Mouse (Mus musculus) C2C12 (cell line): ENCODE data around the gene Desi1. TPM values are rescaled to one million over a fixed set of nuclear protein-coding genes. Genes with fewer than 3 reads are reported as not detected.

Source experiments
- H3K27me3 ChIP-seq: one replicate; pipeline ENCODE4 v1.6.1; 2011; ENCODE audit not compliant: control insufficient read depth, insufficient read depth, insufficient read length
- H3K36me3 ChIP-seq: one replicate; pipeline ENCODE4 v1.6.1; 2011; ENCODE audit not compliant: control insufficient read depth, insufficient read depth
- H3K4me3 ChIP-seq: one replicate; pipeline ENCODE4 v1.5.1; 2011; ENCODE audit warnings: mild to moderate bottlenecking, control low read depth; ENCODE audit not compliant: poor library complexity, insufficient read depth, severe bottlenecking
- H3K79me2 ChIP-seq: one replicate; pipeline ENCODE4 v1.6.1; 2011; ENCODE audit not compliant: control insufficient read depth, insufficient read depth
- H3K79me3 ChIP-seq: one replicate; pipeline ENCODE4 v1.6.1; 2011; ENCODE audit warnings: low read depth, control low read depth
- H3ac ChIP-seq: one replicate; pipeline ENCODE3; 2011; ENCODE audit warnings: low read depth; ENCODE audit not compliant: control insufficient read depth, insufficient read length
- CEBPB ChIP-seq: IDR thresholded peaks from one replicate; pipeline ENCODE4 v1.6.1; 2011; ENCODE audit warnings: low read depth, mild to moderate bottlenecking, control low read depth, moderate library complexity
- CTCF ChIP-seq: IDR thresholded peaks from one replicate; pipeline ENCODE4 v1.5.1; 2011; ENCODE audit not compliant: control insufficient read depth, insufficient read depth, insufficient read length
- FOSL1 ChIP-seq: IDR thresholded peaks from one replicate; pipeline ENCODE4 v1.8.0; 2011; ENCODE audit warnings: mild to moderate bottlenecking, low read length; ENCODE audit not compliant: poor library complexity, insufficient read depth, severe bottlenecking
- MAX ChIP-seq: IDR thresholded peaks from one replicate; pipeline ENCODE4 v1.6.1; 2011; ENCODE audit warnings: mild to moderate bottlenecking, control low read depth
- MYOD1 ChIP-seq: IDR thresholded peaks from one replicate; pipeline ENCODE4 v1.6.1; 2011; ENCODE audit warnings: low read depth; ENCODE audit not compliant: control insufficient read depth, insufficient read length
- MYOG ChIP-seq: IDR thresholded peaks from one replicate; pipeline ENCODE4 v1.6.1; 2011; ENCODE audit not compliant: control insufficient read depth, insufficient read length; ENCODE audit errors: extremely low read depth
- USF1 ChIP-seq: IDR thresholded peaks from one replicate; pipeline ENCODE4 v1.6.1; 2011; ENCODE audit warnings: low read depth, mild to moderate bottlenecking, control low read depth, moderate library complexity
- long read RNA-seq, 2 experiments: library from polyadenylated mRNA; unstranded; transcript quantifications; one replicate each; pipeline ENCODE4 v2.0.0; 2019 to 2020
- polyA plus RNA-seq: library from polyadenylated mRNA; unstranded; fragments of >200 nt; fragmentation: generic; extraction: Trizol; gene quantifications from one replicate; pipeline ENCODE4 v1.2.1, GENCODE M21; 2012; ENCODE audit warnings: missing spikeins

Gene Desi1
- polyA plus RNA-seq: 56.6 TPM
- long read RNA-seq, experiment 1, transcript Desi1-206 (6 exons, 2,934 nt): major isoform, 36 of 56 reads
- long read RNA-seq, experiment 1, partial matches to known transcripts: 0 of 56 reads
- long read RNA-seq, experiment 1, other reads (novel, unspliced or antisense): 19 of 56 reads
- long read RNA-seq, experiment 2, transcript Desi1-205 (5 exons, 2,854 nt): minor isoform, 38 of 483 reads
- long read RNA-seq, experiment 2, transcript Desi1-206 (6 exons, 2,934 nt): major isoform, 377 of 483 reads
- long read RNA-seq, experiment 2, partial matches to known transcripts: 7 of 483 reads
- long read RNA-seq, experiment 2, other reads (novel, unspliced or antisense): 61 of 483 reads

DNA sequence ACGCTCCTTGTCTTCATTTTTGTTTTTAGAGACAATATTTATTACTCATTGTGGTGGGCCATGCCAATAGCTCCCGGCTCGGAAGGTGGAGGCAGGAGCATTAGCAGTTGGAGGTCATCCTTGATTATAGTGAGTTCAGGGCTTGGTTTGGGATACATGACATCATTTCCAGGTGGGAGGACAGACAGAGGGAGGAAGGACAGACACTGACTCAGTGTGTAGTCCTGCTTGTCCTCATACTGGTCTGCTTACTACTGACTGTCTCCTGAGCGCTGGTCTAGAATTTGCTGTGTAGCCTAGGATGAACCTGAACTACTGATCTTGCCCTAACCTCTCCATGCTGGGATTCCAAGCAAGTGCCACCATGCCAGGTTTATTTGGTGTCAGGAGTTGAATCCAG is at the start of gene Desi1:
Gene Desi1 (minus strand): TSS at position 101 of the 400 bp plus-strand sequence.
- Histone ChIP-seq H3K27me3 (no peaks in the 10 kb centered on the region), H3ac (no peak within 1 kb of the TSS), H3K4me3 (no peak within 1 kb of the TSS), H3K36me3 (peaks cover 88% of the 10 kb centered on the region), H3K79me3 (no peaks in the 10 kb centered on the region), H3K79me2 (no peaks in the 10 kb centered on the region)
- no peak for TF ChIP-seq CEBPB

DNA sequence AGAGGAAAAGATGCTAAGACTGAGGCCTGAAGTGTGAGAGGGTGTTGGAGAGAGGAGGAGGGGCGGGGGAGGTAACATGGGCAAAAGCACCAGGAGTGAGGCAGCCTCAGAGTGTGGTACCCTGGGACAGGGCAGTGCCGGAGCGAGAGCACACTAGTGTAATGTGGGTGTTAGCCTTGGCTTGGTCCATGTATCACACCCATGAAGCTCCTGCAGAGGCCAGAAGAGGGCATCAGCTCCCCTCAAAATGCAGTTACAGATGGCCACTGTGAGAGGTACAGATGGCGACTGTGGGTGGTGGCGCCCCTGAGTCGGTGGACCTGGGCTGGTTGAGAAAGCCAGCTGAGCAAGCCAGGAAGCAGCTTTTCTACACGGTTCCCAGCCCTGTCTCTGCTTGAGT is 47.5 kb upstream of the Desi1 start:
- peaks cover 64% of the 10 kb centered on the region for H3K27me3 ChIP-seq

DNA sequence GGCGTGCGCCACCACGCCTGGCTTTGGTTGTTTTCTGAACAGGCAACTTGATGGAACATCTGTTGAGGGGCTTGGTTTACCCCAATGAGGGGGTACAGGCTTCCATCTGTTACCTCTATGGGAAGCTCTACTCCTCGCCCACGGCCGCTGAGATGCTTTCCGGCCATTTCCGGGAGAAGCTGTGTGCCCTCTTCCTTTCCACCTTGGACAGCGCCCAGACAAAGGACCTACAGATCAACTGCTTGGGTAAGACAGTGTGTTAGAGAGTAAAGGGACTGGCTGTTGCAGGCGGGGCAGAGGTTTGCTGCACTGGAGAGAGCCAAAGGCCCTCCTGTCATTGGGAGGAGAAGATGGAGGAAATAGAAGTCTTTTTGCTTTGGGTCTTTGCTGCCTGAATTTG is 46.2 kb upstream of the Desi1 start:
- Histone ChIP-seq H3K4me3 (no peak overlapping the region), H3K79me2 (no peaks in the 10 kb centered on the region), H3K27me3 (peaks cover 60% of the 10 kb centered on the region), H3K79me3 (no peaks in the 10 kb centered on the region), H3K36me3 (no peaks in the 10 kb centered on the region), H3ac (no peak overlapping the region)
- TF ChIP-seq MYOD1: no peak
- no peak for TF ChIP-seq FOSL1
- no peak for TF ChIP-seq CEBPB
- TF ChIP-seq USF1: no peak
- TF ChIP-seq MYOG: no peak
- no peak for TF ChIP-seq CTCF
- no peak for TF ChIP-seq MAX

More for the DNA sequence above, 47.5 kb upstream of the Desi1 start:
- TF ChIP-seq MAX (no peak), CEBPB (no peak), MYOG (no peak), MYOD1 (no peak)
- Histone ChIP-seq H3K36me3 (no peaks in the 10 kb centered on the region), H3K4me3 (no peak overlapping the region), H3K79me3 (no peaks in the 10 kb centered on the region), H3ac (no peak overlapping the region), H3K79me2 (no peaks in the 10 kb centered on the region)

DNA sequence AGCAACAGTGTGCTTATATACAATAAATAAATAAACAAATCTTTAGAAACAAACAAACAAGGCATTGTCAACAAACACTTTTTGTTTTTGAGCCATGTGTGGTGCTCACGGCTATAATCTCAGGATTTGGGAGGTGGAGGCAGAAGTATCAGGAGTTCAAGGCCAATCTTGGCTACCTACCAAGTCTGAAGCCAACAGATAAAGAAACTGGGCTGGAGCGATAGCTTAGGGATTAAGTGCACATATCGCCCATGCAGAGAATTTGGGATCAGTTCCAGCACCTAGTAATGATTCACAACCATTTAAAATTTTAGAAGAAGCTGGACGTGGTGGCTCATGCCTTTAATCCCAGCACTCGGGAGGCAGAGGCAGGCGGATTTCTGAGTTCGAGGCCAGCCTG is 39.8 kb upstream of the Desi1 start:
- no peaks in the 10 kb centered on the region for H3K36me3 ChIP-seq
- H3K79me3 ChIP-seq: no peaks in the 10 kb centered on the region
- peaks cover 50% of the 10 kb centered on the region for H3K27me3 ChIP-seq
- H3K79me2 ChIP-seq: no peaks in the 10 kb centered on the region
- H3ac ChIP-seq: no peak overlapping the region
- no peak overlapping the region for H3K4me3 ChIP-seq
- TF ChIP-seq MAX: no peak
- no peak for TF ChIP-seq FOSL1
- TF ChIP-seq CEBPB: no peak
- TF ChIP-seq MYOD1: no peak
- no peak for TF ChIP-seq MYOG
- no peak for TF ChIP-seq CTCF
- no peak for TF ChIP-seq USF1

DNA sequence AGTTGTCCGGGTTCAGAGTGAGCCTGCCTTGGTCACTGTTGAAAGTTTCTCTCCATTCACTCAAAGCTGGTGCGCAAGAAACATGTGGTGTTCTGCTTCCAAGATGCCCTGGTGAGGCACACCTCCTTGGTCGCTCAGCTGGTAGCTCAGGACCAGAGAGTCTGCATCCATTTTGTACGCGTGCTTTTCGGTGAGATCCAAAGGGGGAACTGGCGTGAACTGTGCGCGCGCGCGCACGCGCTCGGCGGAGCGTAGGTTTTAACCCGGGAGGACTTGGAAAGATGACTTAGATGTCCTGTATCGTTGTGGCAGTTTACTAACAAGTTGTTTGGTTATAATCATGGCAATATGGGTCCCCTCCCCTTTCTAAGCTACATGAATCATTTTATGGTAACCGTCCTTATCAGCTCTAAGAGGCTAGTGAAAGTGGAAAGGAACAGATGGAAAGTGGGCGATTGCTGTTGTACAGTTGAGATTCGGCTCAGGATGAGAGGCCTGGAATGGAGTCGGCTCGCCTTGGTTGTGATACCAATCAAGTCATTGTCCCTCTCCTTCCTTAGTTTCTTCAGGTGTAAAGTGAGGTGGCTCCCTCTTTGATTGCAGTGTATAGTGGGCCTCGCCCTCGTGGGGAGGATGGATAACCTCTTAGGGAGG is 38.3 kb upstream of the Desi1 start:
- TF ChIP-seq MAX: no peak
- no peak for TF ChIP-seq FOSL1
- no peak for TF ChIP-seq CTCF
- no peak for TF ChIP-seq CEBPB
- no peak for TF ChIP-seq MYOD1
- Histone ChIP-seq H3K79me3 (no peaks in the 10 kb centered on the region), H3ac (no peak overlapping the region), H3K36me3 (no peaks in the 10 kb centered on the region), H3K4me3 (no peak overlapping the region), H3K27me3 (peaks cover 40% of the 10 kb centered on the region), H3K79me2 (no peaks in the 10 kb centered on the region)

DNA sequence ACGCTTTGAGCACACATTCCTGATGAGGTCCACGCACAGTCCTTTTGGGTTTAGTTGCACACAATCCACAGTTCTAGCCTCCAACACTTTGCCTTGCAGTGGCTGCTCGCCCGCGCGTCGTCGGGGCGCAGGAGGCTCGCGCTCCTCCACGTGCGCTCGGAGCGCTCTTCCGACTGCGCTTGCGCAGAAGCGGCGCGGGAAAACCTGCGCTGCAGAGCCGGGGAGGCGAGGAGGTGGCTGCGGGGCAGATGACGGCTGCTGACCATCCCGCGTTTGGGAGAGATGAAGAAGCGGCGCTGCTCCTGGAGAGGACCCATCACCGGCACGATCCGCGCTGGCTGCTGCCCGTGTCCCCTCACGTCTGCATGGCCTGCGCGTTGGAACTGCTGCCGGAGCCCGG is 36.2 kb upstream of the Desi1 start, which contains the start of gene Mei1:
Gene Mei1 (plus strand): TSS at position 99 of the 400 bp plus-strand sequence.
- H3K27me3 ChIP-seq: peaks cover 42% of the 10 kb centered on the region
- H3K79me2 ChIP-seq: no peaks in the 10 kb centered on the region
- H3ac ChIP-seq: no peak within 1 kb of the TSS
- H3K4me3 ChIP-seq: no peak within 1 kb of the TSS
- H3K36me3 ChIP-seq: no peaks in the 10 kb centered on the region
- no peaks in the 10 kb centered on the region for H3K79me3 ChIP-seq
- TF ChIP-seq CEBPB (no peak), FOSL1 (no peak), CTCF (no peak), MYOD1 (no peak), MAX (no peak), MYOG (no peak), USF1 (no peak)
